Mouse (Mus musculus): ENCODE data around the gene Gm45213. TPM values are rescaled to one million over a fixed set of nuclear protein-coding genes. Genes with fewer than 3 reads are reported as not detected.
"Not testable (repeated sequence)": the region's sequence is repeated elsewhere in the genome, so short reads cannot be mapped to it uniquely, and the experiment has no call there.

Gm45213 gene
- polyA plus RNA-seq, 1 experiment from 2014 or later: not detected

- Histone ChIP-seq H3K9me3 (replicated peaks) (no peaks in the 10 kb centered on the region), H3K4me2 (no peak overlapping the region), H3K9ac (no peak overlapping the region), H3K27ac (no peak overlapping the region), H3K27me3 (replicated peaks) (peaks cover 18% of the 10 kb centered on the region; the same call in 1 of the 2 replicates), H3K4me3 (no peak overlapping the region), H3K4me1 (peaks cover 6% of the 10 kb centered on the region), H3K36me3 (no peaks in the 10 kb centered on the region)
- WGBS (ENCODE audit: insufficient replicate concordance): 50% methylated on average over 8 of the region's 8 CpGs
- ATAC-seq: no peak
These were observed 6.6 kb upstream of the Gm45213 start for GRCm38 (mm10) chr7:66036809-66037208.

- H3K4me3 ChIP-seq: no peak overlapping the region
- 52% methylated on average over 3 of the region's 3 CpGs for WGBS (ENCODE audit: insufficient replicate concordance)
- peaks cover 6% of the 10 kb centered on the region for H3K4me1 ChIP-seq
- no peak overlapping the region for H3K4me2 ChIP-seq
- no peaks in the 10 kb centered on the region for H3K9me3 ChIP-seq (replicated peaks)
- H3K9ac ChIP-seq: no peak overlapping the region
- H3K36me3 ChIP-seq: no peaks in the 10 kb centered on the region
- no peak for ATAC-seq
- H3K27ac ChIP-seq: no peak overlapping the region
- peaks cover 18% of the 10 kb centered on the region; the same call in 1 of the 2 replicates for H3K27me3 ChIP-seq (replicated peaks)
These were observed 5.1 kb upstream of the Gm45213 start for GRCm38 (mm10) chr7:66038261-66038660.

GRCm38 (mm10) chr7:66038730-66039129 lies 4.7 kb upstream of the Gm45213 start:
- H3K27me3 ChIP-seq (replicated peaks): peaks cover 14% of the 10 kb centered on the region; the same call in 1 of the 2 replicates
- H3K4me2 ChIP-seq: no peak overlapping the region
- no peak overlapping the region for H3K4me3 ChIP-seq
- H3K36me3 ChIP-seq: no peaks in the 10 kb centered on the region
- 74% methylated on average over 11 of the region's 11 CpGs for WGBS (ENCODE audit: insufficient replicate concordance)
- H3K27ac ChIP-seq: no peak overlapping the region
- no peaks in the 10 kb centered on the region for H3K9me3 ChIP-seq (replicated peaks)
- ATAC-seq: no peak
- peaks cover 6% of the 10 kb centered on the region for H3K4me1 ChIP-seq
- no peak overlapping the region for H3K9ac ChIP-seq

- H3K9ac ChIP-seq: no peak overlapping the region
- peaks cover 6% of the 10 kb centered on the region for H3K4me1 ChIP-seq
- peaks cover 13% of the 10 kb centered on the region for H3K27me3 ChIP-seq (replicated peaks)
- peak; percentile 24; the same call in 1 of the 2 replicates for ATAC-seq
- no peak overlapping the region for H3K4me2 ChIP-seq
- no peaks in the 10 kb centered on the region for H3K36me3 ChIP-seq
- 58% methylated on average over 18 of the region's 18 CpGs for WGBS (ENCODE audit: insufficient replicate concordance)
- H3K27ac ChIP-seq: no peak overlapping the region
- H3K9me3 ChIP-seq (replicated peaks): no peaks in the 10 kb centered on the region
- H3K4me3 ChIP-seq: no peak overlapping the region
These were observed 3.2 kb upstream of the Gm45213 start for GRCm38 (mm10) chr7:66040026-66040814.

- H3K4me1 ChIP-seq: peaks cover 6% of the 10 kb centered on the region
- peaks cover 34% of the 10 kb centered on the region for H3K27me3 ChIP-seq (replicated peaks)
- no peak overlapping the region for H3K9ac ChIP-seq
- H3K4me3 ChIP-seq: no peak overlapping the region
- H3K9me3 ChIP-seq (replicated peaks): no peaks in the 10 kb centered on the region
- no peaks in the 10 kb centered on the region for H3K36me3 ChIP-seq
- WGBS (ENCODE audit: insufficient replicate concordance): 65% methylated on average over 9 of the region's 9 CpGs
- H3K4me2 ChIP-seq: no peak overlapping the region
- no peak overlapping the region for H3K27ac ChIP-seq
- no peak for ATAC-seq
These were observed 1.2 kb downstream of the Gm45213 start for GRCm38 (mm10) chr7:66044617-66045016.

- H3K27me3 ChIP-seq (replicated peaks): peaks cover 34% of the 10 kb centered on the region
- 48% methylated on average over 17 of the region's 17 CpGs for WGBS (ENCODE audit: insufficient replicate concordance)
- H3K9ac ChIP-seq: no peak overlapping the region
- no peak overlapping the region for H3K4me3 ChIP-seq
- H3K9me3 ChIP-seq (replicated peaks): no peaks in the 10 kb centered on the region
- no peaks in the 10 kb centered on the region for H3K4me1 ChIP-seq
- no peak overlapping the region for H3K27ac ChIP-seq
- no peaks in the 10 kb centered on the region for H3K36me3 ChIP-seq
- ATAC-seq: 0 out of 2 replicates have a peak, but pooled peaks have one; percentile 32
- no peak overlapping the region for H3K4me2 ChIP-seq
These were observed 3.8 kb downstream of the Gm45213 start for GRCm38 (mm10) chr7:66046921-66047918.

GRCm38 (mm10) chr7:66047975-66048374 lies 4.6 kb downstream of the Gm45213 start:
- Histone ChIP-seq H3K4me1 (no peaks in the 10 kb centered on the region), H3K27me3 (replicated peaks) (peaks cover 34% of the 10 kb centered on the region), H3K9me3 (replicated peaks) (no peaks in the 10 kb centered on the region), H3K36me3 (no peaks in the 10 kb centered on the region), H3K27ac (no peak overlapping the region), H3K4me2 (no peak overlapping the region), H3K4me3 (no peak overlapping the region), H3K9ac (no peak overlapping the region)
- 71% methylated on average over 4 of the region's 4 CpGs for WGBS (ENCODE audit: insufficient replicate concordance)
- no peak for ATAC-seq

GRCm38 (mm10) chr7:66048446-66049230 lies 5.2 kb downstream of the Gm45213 start:
- no peak for ATAC-seq
- WGBS (ENCODE audit: insufficient replicate concordance): 66% methylated on average over 12 of the region's 12 CpGs
- Histone ChIP-seq H3K4me1 (no peaks in the 10 kb centered on the region), H3K4me2 (no peak overlapping the region), H3K4me3 (no peak overlapping the region), H3K27me3 (replicated peaks) (peaks cover 34% of the 10 kb centered on the region), H3K36me3 (no peaks in the 10 kb centered on the region), H3K9me3 (replicated peaks) (no peaks in the 10 kb centered on the region), H3K27ac (no peak overlapping the region), H3K9ac (no peak overlapping the region)

- Histone ChIP-seq H3K4me2 (no peak overlapping the region), H3K27me3 (replicated peaks) (peaks cover 13% of the 10 kb centered on the region; the same call in 1 of the 2 replicates), H3K9ac (no peak overlapping the region), H3K36me3 (no peaks in the 10 kb centered on the region), H3K4me3 (no peak overlapping the region), H3K27ac (no peak overlapping the region), H3K4me1 (no peaks in the 10 kb centered on the region), H3K9me3 (replicated peaks) (no peaks in the 10 kb centered on the region)
- WGBS (ENCODE audit: insufficient replicate concordance): 57% methylated on average over 4 of the region's 4 CpGs
- no peak for ATAC-seq
These were observed 10.6 kb downstream of the Gm45213 start for GRCm38 (mm10) chr7:66053946-66054483.

DNA sequence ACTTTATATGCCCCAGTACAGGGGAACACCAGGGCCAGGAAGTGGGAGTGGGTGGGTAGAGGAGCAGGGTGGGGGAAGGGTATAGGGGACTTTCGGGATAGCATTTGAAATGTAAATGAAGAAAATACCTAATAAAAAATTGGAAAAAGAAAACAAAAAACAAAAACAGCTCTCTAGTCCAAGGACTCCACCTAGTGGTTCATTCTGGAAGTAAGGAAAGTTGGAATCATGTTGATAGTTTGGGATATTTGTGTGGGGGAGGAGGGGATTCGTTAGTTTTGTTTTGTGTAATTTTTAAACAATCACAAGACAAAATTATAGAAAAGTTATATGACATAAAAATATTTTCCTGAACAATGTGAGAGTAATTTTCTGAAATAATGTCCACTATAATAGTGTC lies 12.0 kb downstream of the Gm45213 start:
- not testable (repeated sequence) for H3K9ac ChIP-seq
- 8% methylated on average over 2 of the region's 2 CpGs for WGBS (ENCODE audit: insufficient replicate concordance)

DNA sequence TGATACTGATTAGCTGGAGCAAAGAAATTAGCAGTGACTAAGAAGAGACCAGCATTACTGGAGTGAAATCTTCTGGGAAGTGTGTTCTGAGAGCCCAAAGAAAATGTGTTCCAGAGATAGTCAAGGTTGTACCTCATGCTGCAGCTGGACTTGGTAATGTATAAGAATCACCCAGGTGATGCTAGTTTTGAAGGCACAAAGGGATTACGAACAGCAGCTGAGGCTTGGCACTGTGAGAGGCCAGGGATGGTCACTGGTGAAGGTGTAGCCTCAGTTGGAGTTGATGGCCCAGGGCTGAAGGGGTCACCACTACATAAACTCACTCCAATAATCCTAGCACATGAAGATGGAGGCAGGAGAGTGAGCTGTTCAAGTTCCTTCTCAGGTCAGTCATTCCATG lies 15.3 kb downstream of the Gm45213 start, which contains the start of gene Snrpa1:
Snrpa1 (plus strand) TSS at position 301 of the 400 bp plus-strand sequence.
- 70% methylated on average over 1 of the region's 1 CpGs for WGBS (ENCODE audit: insufficient replicate concordance)
- Histone ChIP-seq H3K4me2 (peak within 1 kb of the TSS; percentile 84), H3K27ac (peak within 1 kb of the TSS; percentile 83), H3K4me3 (peak within 1 kb of the TSS; percentile 95), H3K36me3 (peaks cover 20% of the 10 kb centered on the region), H3K4me1 (peaks cover 26% of the 10 kb centered on the region), H3K27me3 (replicated peaks) (peaks cover 8% of the 10 kb centered on the region; the same call in 1 of the 2 replicates), H3K9me3 (replicated peaks) (no peaks in the 10 kb centered on the region), H3K9ac (peak within 1 kb of the TSS; percentile 91)
- ATAC-seq: no peak

More for the DNA sequence above, 12.0 kb downstream of the Gm45213 start:
- H3K4me2 ChIP-seq; H3K4me3 ChIP-seq; H3K36me3 ChIP-seq; H3K9me3 ChIP-seq (replicated peaks); H3K4me1 ChIP-seq; H3K27ac ChIP-seq; ATAC-seq; H3K27me3 ChIP-seq (replicated peaks): not testable (repeated sequence)

Measured in liver, embryonic 12.5 days (tissue).